Mouse (Mus musculus) E14TG2a.4 (cell line): ENCODE measurements around the gene Atg2b.

Experiments used
- H3K27me3 ChIP-seq: 2 replicates; pipeline ENCODE4 v1.6.1; 2014; ENCODE audit warnings: low read length, control low read depth; ENCODE audit not compliant: insufficient read depth
- H3K36me3 ChIP-seq: 2 replicates; pipeline ENCODE4 v1.6.1; 2014; ENCODE audit warnings: low read length, control low read depth; ENCODE audit not compliant: insufficient read depth
- H3K4me1 ChIP-seq: replicated peaks from 2 replicates; pipeline ENCODE4 v1.6.1; 2014; ENCODE audit warnings: low read depth, low read length, control low read depth
- H3K4me3 ChIP-seq: replicated peaks from 2 replicates; pipeline ENCODE4 v1.5.1; 2014; ENCODE audit warnings: mild to moderate bottlenecking, low read length
- H3K9me3 ChIP-seq: 2 replicates; pipeline ENCODE4 v1.6.1; 2014; ENCODE audit warnings: low read length, control low read depth
- CTCF ChIP-seq: conservative IDR thresholded peaks from 2 replicates; pipeline ENCODE4 v1.5.1; 2014; ENCODE audit warnings: low read length
- NANOG ChIP-seq: IDR thresholded peaks from 2 replicates; pipeline ENCODE4 v1.6.1; 2014; ENCODE audit warnings: borderline replicate concordance, low read length, mixed read lengths
- POU5F1 ChIP-seq: IDR thresholded peaks from 2 replicates; pipeline ENCODE4 v1.6.1; 2014; ENCODE audit warnings: low read length, borderline replicate concordance

The Atg2b gene

DNA sequence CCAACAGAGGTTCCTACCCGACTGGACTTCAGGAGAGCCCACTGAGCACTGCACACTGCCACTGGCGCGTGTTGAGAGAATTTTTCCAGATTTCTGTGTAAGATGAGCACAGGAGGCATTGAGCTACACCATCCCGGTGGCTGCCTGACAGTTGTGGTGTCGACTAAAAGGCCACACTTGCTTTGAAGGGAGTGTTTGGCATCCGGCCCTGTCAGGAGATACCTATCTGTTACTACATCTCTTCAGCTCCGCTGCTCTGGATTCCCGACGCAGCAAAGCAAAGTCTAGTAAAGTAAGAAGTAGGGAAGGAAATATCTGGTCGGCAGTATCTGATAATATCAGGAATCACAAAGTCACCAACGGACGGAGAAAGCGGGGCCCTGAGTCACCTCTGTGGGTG is 4.4 kb upstream of the Atg2b start:
- no peak for TF ChIP-seq NANOG
- TF ChIP-seq POU5F1, result no peak
- no peak for TF ChIP-seq CTCF

GRCm38 (mm10) chr12:105688546-105688945 is 3.5 kb upstream of the Atg2b start:
- no peak for TF ChIP-seq NANOG
- TF ChIP-seq CTCF, result no peak
- TF ChIP-seq POU5F1, result no peak
- peaks cover 25% of the 10 kb centered on the region for H3K4me1 ChIP-seq
- H3K27me3 ChIP-seq, result no peaks in the 10 kb centered on the region
- H3K4me3 ChIP-seq, result no peak overlapping the region
- H3K36me3 ChIP-seq, result peaks cover 23% of the 10 kb centered on the region
- no peaks in the 10 kb centered on the region for H3K9me3 ChIP-seq

More for the DNA sequence above, 4.4 kb upstream of the Atg2b start:
- Histone ChIP-seq H3K4me3 (no peak overlapping the region), H3K4me1 (peaks cover 19% of the 10 kb centered on the region), H3K9me3 (no peaks in the 10 kb centered on the region), H3K36me3 (peaks cover 25% of the 10 kb centered on the region), H3K27me3 (no peaks in the 10 kb centered on the region)

- no peak overlapping the region for H3K4me3 ChIP-seq
- H3K27me3 ChIP-seq, result no peaks in the 10 kb centered on the region
- H3K9me3 ChIP-seq, result no peaks in the 10 kb centered on the region
- peaks cover 31% of the 10 kb centered on the region for H3K36me3 ChIP-seq
- no peak for TF ChIP-seq POU5F1
- TF ChIP-seq NANOG, result no peak
- no peak for TF ChIP-seq CTCF
- peaks cover 35% of the 10 kb centered on the region for H3K4me1 ChIP-seq
Observed at GRCm38 (mm10) chr12:105687416-105687815, 2.4 kb upstream of the Atg2b start.

GRCm38 (mm10) chr12:105686791-105687190 is 1.8 kb upstream of the Atg2b start:
- peaks cover 30% of the 10 kb centered on the region for H3K36me3 ChIP-seq
- H3K27me3 ChIP-seq, result no peaks in the 10 kb centered on the region
- H3K4me1 ChIP-seq, result peaks cover 41% of the 10 kb centered on the region
- H3K4me3 ChIP-seq, result 0 out of 2 replicates have a peak overlapping the region, but pooled peaks have one; percentile 99
- no peak for TF ChIP-seq POU5F1
- TF ChIP-seq NANOG, result no peak
- TF ChIP-seq CTCF, result no peak
- no peaks in the 10 kb centered on the region for H3K9me3 ChIP-seq

DNA sequence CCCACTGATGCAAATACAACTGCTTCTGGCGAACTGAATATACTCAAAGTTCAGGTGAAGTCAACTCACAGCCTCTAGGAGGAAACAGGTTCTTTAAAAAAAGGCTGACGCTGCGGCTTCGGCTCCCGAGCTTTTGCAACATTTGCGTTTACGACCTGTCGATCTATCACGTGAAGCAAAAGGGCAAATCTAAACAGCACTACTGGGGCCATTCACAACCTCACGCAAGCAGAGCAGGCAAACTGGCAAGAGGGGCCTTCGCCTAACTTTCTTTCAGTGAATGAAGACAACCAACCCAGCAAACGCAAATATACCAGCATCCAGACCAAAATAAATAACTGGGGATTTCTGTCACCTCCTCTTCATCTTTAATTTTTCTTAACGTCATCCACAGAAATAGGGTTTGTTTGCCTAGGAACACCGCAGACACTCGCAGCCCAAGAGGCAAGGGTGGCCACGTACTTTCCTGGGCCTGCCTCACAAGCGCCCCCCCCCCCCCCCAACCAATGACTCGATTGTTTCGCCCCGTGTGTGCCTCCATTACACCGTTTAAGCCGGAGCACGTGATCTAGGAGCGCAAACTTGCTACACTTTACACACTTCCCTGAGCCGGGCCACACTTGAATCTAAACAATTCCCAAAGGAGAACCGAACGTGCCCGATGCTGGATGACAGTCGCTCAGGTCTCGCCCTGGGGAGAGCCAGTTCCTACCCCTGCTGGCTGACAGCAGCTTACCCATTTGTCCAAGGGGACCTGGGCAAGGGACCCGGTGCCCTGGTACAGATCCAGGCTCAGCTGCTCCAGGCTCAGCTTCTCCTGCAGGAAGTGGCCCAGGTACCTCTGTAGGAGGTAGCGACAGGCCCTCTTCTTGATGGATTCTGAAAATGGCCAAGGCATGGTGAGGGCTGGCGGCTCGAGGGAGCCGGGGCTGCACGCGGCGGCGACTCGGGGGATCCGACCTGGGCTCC is 794 bp downstream of the Atg2b start, which contains the start of gene Gskip:
Gene Gskip, plus strand, starts transcription at position 897 of the 969 bp plus-strand sequence.
- no peak for TF ChIP-seq POU5F1
- TF ChIP-seq CTCF, result no peak
- no peak for TF ChIP-seq NANOG

GRCm38 (mm10) chr12:105678762-105679161 is 6.2 kb downstream of the Atg2b start:
- Histone ChIP-seq H3K36me3 (peaks cover 69% of the 10 kb centered on the region), H3K4me3 (0 out of 2 replicates have a peak overlapping the region, but pooled peaks have one; percentile 5), H3K9me3 (no peaks in the 10 kb centered on the region), H3K27me3 (no peaks in the 10 kb centered on the region), H3K4me1 (peaks cover 42% of the 10 kb centered on the region)
- TF ChIP-seq CTCF, result no peak
- TF ChIP-seq POU5F1, result no peak
- no peak for TF ChIP-seq NANOG

More for the DNA sequence above, 794 bp downstream of the Atg2b start, which contains the start of gene Gskip:
- H3K9me3 ChIP-seq, result no peaks in the 10 kb centered on the region
- H3K27me3 ChIP-seq, result no peaks in the 10 kb centered on the region
- peaks cover 45% of the 10 kb centered on the region for H3K4me1 ChIP-seq
- H3K4me3 ChIP-seq, result peak within 1 kb of the TSS; percentile 99
- H3K36me3 ChIP-seq, result peaks cover 34% of the 10 kb centered on the region

- TF ChIP-seq NANOG (no peak), CTCF (no peak), POU5F1 (no peak)
- H3K4me1 ChIP-seq, result peaks cover 36% of the 10 kb centered on the region
- H3K4me3 ChIP-seq, result 0 out of 2 replicates have a peak overlapping the region, but pooled peaks have one; percentile 5
- H3K27me3 ChIP-seq, result no peaks in the 10 kb centered on the region
- H3K9me3 ChIP-seq, result no peaks in the 10 kb centered on the region
- H3K36me3 ChIP-seq, result peaks cover 74% of the 10 kb centered on the region
Observed at GRCm38 (mm10) chr12:105678211-105678610, 6.8 kb downstream of the Atg2b start.

DNA sequence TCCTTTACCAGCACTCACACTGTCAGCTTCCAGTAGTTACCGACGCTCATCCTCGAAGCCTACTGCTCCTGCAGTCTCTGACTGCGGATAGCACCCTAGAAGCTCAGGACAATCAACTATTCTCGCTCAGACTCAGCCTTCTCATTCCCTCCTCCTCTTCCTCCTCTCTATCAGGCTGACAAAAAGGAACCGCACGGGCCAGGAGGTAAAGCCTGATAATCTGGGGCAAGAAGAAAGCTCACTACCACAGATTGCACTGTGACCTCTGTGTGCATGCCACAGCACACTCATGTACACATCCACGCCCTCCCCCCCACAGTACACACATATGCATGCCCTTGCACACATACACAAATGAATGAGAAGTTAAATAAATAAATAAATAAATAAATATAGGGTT is 8.7 kb downstream of the Atg2b start:
- no peaks in the 10 kb centered on the region for H3K9me3 ChIP-seq
- H3K36me3 ChIP-seq, result peaks cover 74% of the 10 kb centered on the region
- peaks cover 24% of the 10 kb centered on the region for H3K4me1 ChIP-seq
- TF ChIP-seq CTCF, result no peak
- no peak for TF ChIP-seq POU5F1
- TF ChIP-seq NANOG, result no peak
- H3K27me3 ChIP-seq, result no peaks in the 10 kb centered on the region
- no peak overlapping the region for H3K4me3 ChIP-seq
